Mouse (Mus musculus) frontal cortex, postnatal 10 days (tissue): ENCODE results near the gene Itih1.

Experiments used
- DNase-seq, 2 experiments: peaks; one replicate each; pipeline ENCODE4 v3.0.0; 2022; ENCODE audit warnings: low spot score in 2 of 2, mixed read lengths in 1 of 2

Gene Itih1

DNA sequence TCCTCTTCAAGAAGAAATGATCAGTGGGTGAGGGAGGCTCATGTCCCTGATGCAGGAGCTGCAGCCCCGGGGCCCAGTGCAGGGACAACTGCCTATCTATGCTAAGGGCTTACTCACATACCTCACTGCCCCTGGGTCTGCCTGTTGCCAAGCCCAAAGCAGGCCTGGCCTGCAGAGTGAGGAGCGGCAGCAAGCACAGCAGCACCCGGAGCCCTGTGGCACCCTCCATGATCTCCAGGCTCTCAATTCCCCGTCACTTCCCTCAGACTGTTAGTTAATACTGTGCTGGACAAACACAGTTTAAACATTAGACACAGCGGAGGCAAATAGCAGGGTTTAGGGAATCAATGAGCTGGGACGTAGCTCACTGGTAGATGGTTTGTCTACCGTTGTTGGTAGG lies at the start of gene Itih1:
Itih1 (minus strand) TSS at position 252 of the 400 bp plus-strand sequence.
- DNase-seq, result no peak

DNA sequence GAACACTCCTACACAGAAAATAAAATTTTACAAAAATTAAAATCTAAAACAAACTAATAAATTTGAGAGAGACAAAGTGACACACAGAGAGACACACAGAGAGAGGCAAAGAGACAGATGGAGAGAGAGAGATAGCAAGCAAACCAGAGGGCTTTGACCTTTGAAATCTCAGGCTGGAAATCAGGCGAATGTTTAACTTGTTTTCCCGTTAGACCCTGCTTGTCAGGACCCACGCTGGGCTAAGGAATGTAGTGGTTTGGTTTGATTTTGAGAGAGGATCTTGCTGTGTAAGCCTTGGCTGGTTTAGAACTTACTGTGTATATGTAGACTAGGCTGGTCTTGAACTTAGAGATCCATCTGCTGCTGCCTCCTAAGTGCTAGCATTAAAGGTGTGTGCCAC lies 33.1 kb upstream of the Itih1 start:
- no peak for DNase-seq

DNA sequence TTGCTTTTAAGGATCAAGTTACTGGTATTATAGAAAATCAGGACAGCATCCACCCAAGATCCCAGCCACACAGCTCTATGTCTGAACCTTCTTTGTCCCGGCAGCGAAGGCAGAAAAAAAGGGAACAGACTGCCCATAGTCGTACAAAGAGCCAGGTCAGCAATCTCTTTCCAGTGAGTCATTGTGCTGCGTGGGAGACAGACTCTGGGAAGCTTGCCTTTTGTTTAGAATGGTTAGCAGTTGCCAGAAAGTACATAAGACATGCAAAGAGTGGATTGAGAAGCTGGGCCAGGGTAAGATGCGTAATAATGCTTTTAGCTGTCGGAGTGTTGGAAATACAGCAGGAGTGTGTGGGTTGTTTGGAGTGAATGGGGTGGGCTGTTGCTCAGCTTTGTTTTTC lies 31.1 kb upstream of the Itih1 start:
- DNase-seq, result peak; percentile 12 to 40

DNA sequence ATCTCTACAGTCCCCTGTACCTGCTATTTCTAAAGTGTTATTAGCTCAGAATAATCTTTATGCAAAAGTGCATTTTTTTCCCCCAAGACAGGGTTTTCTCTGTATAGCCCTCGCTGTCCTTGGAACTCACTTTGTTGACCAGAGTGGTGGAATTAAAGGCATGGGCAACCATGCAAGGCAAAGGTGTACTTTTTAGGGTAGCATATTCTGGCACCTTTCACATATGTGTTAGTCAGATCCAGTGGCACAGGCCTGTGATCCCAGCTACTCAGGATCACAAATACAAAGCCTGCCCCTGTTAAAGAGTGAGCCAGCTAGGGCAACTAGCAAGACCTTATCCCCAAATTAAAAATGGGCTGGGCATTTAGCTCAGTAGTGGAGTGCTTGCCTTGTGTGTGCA lies 17.3 kb upstream of the Itih1 start:
- no peak for DNase-seq

DNA sequence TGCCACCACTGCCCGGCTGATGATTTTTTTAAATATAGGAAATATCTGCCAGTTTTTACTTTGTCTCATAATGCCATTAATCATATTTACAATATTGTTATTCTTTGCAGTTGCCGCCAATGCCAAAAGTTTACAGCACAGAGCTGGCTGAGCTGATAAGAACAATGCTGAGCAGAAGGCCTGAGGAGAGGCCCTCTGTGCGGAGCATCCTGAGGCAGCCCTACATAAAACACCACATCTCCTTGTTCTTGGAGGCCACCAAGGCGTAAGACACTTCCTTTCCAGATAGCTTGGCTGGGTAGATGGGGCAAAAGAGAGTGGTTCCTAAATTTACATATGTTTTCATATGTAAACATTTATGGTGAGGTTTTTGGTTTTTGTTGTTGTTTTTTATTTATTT lies 15.9 kb upstream of the Itih1 start:
- DNase-seq, result no peak

DNA sequence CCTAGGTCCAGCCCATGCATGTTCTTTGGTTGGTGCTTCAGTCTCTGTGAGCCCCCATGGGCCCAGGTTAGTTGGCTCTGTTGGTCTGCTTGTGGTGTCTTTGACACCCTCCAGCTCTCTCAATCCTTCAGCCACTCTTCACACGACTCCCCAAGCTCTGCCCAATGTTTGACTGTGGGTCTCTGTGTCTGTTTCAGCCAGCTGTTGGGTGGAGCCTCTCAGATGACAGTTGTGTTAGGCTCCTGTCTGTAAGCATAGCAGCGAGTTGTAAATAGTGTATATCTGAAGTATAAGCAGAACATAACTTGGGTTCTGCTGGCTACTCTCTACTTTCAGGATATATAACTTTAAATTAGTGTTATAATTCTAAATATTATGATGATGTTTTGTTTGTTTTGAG lies 15.4 kb upstream of the Itih1 start:
- DNase-seq, result no peak

DNA sequence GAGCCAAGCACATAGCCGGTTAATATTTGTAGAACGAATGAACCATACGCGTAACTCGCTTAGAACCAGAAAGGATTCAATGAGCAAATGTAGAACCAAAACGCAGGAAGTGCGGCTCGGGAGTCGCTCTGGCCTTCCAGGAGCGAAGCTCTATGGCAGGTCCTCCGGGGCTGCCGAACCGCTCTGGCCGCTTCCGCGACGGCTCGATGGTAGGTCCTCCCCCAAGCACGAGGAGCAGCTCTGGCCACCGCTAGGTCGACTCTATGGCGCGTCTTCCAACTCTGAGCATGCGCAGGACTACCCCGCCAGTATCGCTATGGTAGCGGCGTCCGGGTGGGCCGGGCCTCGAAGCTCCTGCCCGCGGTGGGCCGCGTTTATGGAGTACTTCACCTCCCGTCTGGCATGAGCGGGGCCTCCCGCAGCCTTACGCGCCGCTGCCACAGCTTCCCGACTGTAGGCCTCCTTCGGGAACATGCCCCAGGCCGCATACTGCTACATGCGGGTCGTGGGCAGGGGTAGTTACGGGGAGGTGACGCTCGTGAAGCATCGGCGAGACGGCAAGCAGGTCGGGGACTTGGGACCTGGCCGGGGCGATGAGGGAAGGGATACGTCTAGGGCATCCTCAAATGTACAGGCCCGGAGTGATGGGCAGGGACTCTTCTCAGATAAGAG lies 8.2 kb upstream of the Itih1 start, which contains the start of gene Nek4:
Nek4 (plus strand) TSS at position 224 of the 672 bp plus-strand sequence.
- DNase-seq, result peak; percentile 95 to 96

DNA sequence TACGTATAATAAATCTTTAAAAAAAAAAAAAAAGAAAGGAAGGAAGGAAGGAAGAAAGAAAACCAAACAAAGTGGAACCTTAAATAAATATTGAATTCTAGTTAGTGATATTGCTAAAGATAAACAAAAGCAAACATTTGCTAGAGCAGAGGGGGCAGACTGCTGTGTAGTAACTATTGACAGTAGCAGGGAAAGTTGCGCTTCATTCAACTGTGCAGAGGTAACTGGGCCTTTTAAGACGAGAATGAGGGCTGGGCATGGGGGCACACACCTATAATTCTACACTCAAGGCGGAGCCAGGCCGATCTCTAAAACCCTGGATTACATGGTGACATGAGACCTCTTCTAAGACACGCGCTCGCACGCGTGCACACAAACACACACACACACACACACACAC lies 6.9 kb upstream of the Itih1 start:
- DNase-seq, result no peak

DNA sequence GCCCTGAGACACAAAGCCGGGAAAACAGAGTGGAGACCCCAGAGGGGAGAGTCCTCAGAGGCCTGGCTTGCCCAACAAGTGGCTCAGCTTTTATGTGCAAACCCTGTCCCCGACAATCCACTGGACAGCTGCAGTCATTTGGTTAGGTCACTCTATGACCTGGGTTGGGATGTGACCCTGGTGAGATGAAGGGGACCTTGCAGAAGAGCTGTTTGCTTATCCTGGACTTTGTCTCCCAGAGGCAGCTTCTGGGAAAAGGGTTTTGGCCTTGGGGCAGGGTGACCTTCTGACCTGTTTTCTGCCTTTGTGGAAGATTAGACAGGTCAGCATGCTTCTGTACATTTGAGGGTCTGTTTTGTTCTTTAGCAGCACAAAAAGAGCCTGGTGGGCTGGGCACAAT lies 1.7 kb upstream of the Itih1 start:
- no peak for DNase-seq

DNA sequence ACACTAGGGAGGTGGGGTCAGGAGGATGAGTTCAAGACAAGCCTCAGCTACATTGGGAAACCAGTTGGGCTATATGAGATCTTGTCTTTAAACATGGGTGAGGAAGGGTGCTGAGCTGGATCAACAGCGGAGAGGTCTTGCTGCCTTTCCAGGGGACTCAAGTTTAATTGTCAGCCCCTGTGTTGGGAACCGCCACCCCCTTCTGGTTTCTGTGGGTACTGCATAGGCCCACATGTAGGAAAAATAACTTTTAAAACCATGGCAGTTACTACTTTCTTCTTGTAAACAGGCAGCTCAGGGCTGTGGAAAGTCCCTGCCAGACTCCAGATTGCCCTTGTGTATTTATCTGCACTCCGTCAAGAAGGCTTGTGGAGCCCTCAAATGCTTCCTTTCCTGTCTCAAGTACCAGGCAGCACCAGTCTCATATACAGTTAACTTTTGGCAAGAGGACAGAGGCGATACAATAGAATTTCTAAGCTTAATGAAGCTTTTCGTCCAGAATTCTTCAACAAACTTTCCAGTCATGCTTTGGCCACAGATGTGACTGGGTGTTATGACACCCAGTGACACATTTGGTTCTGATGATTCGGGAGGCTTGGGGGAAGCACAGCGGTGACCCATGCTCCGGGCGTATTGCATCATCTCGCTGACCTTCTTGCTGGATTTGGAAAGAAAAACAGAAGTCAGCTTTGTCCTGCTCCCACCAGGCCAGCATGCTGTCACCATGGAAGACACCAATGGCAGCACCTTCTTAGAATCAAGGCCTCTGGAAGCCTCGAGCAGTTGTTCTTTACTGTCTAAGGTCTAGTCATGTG lies 978 bp upstream of the Itih1 start:
- DNase-seq, result peak in 1 of 2 experiments; percentile 54

DNA sequence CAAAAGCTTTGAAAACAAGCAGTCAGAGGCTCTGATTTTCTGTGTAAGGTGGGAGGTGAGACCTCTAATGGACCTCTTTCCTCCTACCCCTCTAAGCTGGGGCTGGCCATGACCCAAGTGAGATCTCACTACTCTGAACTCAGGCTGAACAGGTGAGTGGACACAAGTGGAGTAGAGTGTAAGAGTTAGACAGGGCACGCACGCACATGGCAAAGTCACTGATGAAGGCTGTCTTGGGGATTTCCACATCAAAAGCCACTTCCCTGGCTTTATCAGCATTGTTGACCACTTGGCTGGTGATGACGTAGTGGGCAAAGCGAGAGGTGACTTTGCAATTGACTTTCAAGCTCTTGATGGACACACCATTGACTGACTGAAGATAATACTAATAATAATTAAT lies 835 bp downstream of the Itih1 start:
- DNase-seq, result no peak

DNA sequence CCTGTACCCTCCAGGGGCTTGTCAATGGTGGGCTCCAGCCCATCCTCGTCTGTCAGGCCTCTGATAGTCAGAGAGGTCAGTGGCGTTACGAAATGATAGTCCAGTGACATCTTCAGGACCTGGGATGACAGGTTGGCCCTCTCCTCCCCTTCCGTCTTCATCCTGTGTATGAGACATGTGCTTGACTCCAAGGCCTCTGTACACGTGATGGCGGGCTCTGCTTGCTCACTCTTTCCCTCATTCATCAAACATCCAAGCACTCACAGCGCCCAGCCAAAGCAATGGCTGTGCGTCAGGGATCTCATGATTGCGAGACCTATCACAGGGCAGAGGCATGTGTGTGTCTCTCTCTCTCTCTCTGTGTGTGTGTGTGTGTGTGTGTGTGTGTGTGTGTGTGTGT lies 9.7 kb downstream of the Itih1 start:
- no peak for DNase-seq

DNA sequence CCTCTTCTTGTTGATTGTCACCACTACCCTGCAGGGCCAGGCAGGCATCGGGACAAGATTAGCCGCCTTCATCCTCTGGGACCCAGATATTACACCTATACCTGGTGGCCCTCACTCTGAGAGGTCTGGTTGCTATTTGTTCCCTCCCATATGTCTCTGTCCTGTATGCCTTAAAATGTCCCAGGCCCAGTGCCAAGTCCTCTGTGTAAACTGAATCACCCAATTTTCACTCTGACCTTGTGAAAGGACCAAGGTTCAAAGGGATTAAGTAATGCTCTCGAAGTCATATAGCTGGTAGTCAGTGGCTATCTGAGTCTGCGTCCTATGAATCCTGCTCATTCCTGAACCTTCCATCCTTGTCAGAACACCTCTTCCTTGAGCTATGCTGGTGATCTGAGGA lies 12.7 kb downstream of the Itih1 start:
- no peak for DNase-seq

DNA sequence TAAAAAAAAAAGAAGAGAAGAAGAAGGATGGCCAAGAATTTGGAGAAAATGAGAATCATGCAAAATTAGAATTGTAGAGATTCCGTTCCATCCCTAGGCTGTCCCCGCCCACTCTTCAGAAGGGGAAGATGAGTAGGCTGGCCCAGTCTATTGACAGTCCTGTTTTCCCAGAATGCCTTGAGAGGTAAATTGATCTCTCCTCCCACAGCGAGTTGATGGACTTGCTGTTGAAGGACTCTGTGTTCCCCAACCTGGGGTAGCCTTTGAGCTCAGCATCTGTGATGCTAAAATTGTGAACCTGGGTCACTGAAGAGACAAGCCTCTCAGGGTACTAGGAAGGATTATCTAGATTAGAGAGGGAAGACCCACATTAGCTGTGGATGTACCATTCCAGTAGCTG lies 17.6 kb downstream of the Itih1 start:
- no peak for DNase-seq

DNA sequence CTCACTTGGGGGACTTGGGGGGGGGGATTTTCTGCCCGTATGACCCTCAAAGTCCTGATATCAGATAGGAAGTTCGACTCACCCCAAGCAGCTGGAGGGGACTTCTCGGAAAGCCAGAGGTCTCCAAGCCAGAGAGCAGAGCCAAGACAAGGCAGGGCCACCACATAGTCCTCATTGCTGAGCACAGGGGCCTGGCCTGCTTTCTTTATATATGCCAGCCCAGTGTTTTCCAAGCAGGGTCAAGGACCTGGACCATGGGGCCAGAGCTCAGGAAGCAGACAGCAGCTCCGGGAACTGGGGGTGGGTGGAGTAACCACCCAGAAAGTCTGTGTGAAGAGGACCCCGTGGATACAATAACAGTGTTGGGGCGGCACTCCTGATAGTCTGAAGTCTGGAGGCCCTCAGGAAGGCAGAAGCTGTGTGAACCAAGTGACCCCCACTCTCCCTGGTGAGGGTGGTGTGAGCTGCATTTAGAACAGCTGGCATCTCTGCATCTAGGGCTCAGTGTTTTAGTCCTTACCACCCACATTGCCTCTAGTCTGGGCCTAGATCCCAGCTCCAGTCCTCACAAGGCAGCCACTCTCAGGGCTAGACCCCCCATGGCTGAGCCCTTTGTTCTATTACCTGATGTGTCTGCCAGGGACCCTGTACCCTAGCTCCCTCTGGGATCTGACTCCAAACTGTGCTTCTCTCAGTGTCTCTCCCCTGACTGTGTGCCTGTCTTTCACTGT lies 19.5 kb downstream of the Itih1 start, which contains the start of gene Itih3:
Itih3 (minus strand) TSS at position 386 of the 731 bp plus-strand sequence.
- peak; percentile 25 to 52 for DNase-seq

DNA sequence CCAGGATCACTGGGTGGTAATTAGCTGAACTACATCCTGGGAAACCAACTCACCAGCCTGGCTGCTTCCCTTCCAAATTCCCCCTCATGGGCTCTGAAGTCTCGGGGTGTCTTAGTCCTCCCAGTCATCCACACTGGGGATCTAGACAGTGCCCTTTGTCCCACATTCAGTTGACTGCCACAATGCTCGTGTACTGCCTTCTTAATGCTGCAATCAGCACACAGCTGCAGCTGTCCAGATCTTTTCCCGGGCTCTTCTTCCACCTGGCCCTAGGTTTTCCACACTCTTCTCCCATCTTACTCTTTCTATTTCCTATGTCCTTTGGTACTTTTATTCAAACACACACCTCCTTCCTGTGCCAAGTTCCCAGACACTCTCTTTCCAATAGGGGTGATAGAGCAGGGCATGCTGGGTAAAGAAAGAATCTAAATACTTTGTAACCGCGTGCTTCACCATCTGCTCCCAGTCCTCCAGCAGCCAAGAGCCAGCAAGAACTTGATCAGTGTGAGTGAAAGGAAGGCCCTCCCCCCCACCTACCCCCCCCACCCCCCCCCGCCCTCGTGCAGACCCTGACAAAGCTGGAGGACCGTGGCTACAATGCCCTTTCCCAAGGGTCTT lies 20.9 kb downstream of the Itih1 start:
- no peak for DNase-seq

DNA sequence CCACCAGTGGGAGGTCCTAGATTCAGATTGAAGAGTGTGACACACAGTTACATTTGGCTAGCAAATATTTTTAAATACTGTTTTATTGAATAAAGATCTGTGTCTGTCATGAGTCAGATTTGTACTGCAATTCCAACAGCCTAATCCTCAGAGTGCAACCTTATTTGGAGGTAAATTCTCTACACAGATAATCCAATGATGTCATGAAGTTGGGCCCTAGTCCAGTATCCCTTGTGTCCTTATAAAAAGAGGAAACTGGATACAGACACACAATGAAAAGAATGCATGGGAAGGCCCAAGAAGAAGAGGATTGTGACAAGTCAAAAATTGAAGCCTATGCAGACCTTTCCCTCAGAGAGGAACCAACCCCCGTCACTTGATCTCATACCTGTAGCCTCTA lies 26.6 kb downstream of the Itih1 start:
- DNase-seq, result no peak

DNA sequence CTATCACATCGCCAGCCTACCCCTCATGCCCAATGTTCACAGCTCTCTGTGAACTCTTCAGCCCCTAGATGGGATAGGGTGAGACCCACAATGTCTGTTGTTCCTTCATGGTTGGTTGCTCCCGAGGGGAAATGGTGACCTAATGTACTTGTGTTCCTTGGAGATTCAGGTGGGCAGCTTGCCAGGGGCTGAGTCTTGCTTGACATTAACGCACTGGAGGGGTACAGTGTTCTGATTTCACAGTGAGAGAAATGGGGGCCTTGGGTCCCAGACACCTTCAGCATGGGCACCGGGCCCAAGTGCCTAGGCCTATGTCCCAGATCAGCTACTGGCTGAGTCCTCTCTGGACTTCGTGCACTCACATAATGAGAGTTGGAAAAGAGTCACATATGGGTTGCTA lies 29.7 kb downstream of the Itih1 start:
- DNase-seq, result no peak

DNA sequence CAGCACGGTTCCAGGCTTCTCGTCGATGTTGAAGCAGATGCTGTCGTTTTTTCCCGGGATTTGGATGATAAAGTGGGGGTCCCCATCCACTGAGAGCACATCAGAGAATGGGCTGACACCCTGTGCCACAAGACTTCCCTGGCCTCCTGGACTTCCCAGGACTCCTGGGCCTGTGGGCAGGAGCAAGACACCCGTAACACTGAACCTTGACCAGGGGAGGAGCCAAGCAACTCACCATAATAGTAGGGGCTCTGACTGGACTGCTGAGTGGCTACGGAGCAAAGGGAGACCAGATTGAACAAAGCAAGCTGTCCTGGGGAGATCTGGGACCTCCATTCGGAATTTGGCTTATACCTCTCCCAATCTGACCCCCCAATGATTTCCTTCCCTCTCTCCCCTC lies 30.4 kb downstream of the Itih1 start:
- no peak for DNase-seq

DNA sequence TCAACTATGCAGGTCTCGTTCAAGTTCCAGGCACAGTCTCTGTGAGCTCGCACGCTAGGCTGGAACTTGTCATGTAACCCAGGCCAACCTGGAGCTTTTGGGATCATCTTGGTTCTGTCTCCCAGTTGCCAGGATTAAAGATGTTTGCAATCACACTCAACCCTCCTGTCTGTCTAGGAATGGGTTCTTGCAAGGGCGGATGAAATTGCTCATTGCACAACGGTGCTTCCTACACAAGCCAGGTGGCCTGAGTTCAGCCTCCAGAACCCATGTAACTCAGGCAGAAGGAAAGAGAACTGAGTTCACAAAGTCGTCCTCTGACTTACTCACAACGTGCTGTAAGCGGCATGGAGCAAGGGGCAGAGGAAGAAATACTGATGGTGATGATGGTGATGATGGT lies 31.9 kb downstream of the Itih1 start:
- DNase-seq, result no peak

DNA sequence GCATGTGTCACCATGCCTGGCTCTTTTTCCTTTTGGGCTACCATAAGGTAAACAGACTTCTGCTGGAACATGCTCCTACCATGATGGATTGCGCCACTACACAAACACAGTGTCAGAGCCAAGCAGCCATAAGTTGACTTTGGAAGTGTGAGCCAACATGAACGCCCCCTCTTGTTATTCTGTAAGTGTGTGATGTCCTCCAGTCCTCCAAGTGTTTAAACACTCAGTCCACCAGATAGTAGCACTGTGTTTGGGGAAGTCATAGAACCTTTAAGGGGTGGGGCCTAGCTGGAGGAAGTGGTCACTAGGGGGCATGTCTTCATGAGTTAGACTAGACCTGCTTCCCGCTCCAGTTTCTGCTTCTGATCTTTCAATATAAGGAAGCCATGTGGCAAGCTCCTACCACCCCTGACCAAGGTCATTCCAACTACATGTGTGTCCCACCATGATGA lies 35.2 kb downstream of the Itih1 start:
- DNase-seq, result no peak

DNA sequence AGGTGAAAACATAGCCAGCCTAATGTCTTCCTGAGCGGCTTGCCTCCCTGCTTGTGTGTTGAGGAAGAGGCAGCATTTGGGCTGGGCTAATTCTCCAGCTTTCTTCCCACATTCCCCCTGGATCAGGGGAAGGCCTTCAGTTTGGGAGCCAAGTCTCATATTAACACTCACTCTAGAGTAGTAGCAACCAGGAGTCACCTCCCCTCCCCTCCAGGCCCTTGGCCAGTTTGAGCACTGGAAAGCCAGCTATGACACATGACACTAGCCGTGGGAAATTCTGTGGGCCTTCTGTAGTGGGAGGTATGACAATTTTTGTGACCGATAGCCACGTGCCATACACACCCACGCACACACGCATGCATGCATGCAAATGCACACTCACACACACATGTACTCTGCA lies 37.1 kb downstream of the Itih1 start:
- no peak for DNase-seq
